Mouse (Mus musculus) lung, adult 18-20 months (tissue): Measurements from ENCODE around the gene Lrrc17.

Source experiments
- DNase-seq, 2 experiments: peaks; one replicate each; pipeline ENCODE4 v3.0.0; 2022; ENCODE audit warnings: mixed read lengths in 2 of 2

Gene Lrrc17

DNA sequence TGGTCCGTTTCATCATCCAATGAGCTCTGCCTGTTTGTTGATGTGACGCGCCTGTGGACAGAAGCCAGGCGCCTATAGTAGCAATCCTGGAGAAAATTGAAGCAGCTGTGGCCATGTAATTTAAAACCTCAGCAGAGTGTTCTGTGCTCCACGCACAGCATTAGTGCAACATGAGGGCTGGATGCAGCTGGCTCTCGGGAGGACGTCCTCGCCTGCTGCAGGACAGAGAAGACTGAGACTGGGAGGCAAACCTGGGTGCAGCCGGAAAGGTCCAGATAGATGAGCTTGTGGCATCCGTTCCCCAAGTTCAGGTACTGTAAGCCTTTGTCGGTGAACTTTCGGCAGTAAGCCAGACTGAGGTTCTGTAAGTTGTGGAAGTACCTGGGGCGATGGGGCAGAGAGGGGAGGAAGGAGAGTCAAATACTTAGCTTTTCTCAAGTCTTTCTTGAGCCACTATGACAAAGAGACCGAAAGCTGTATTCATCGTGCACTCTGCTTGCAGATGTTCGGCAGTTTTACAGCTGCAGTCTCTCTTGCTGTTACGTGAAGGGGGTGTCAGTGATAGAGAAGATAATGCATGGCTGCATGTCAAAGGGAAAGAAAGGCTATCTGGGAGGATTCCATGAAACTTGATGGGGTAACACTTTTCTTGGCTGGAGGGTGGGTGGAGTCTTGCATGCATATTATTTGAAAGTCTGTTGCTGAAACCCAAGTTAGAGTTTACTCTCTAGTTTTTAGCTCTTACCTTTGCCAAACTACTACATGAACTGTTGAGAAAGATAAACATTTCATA, at the start of gene Lrrc17:
Gene Lrrc17 (plus strand): TSS at position 151 of the 793 bp plus-strand sequence.
- DNase-seq = no peak

DNA sequence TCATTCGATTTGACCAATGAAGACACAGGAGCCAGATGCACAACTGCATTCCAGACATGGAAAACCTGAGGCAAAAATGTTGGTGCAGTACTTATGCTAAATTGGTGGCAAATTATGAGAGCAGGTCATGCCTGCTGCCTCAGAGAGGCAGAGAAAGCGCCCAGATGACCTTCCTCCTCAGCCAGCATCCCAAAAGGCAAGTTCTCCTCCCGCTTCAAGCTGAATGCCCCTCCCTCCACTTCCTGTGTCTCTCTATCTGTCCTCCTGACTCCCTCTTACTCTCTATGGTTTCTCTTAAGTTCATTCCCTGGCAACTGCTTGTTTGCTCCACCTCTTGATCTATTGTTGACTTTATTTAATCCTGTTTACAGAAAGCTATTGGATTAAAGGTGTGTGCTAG, 48.6 kb upstream of the Lrrc17 start:
- DNase-seq = no peak

DNA sequence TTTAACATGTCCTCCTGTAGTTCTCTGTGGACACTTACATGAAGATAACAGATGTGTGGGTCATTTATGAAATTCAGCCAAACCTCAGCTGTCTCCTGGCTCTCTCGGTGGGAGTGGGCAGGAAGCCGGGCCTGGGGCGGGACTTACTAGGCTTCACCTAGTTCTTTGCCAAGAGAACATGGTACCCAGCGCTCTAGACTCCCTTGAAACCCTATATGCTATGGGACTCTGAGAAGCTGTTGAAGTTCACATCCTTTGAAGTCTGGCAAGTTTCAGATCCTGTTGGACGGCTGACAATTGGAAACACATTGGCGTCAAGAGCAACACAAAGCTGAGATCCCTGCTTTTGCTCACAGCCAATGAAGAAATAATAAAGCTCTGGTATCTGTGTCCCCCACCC, 47.0 kb upstream of the Lrrc17 start:
- DNase-seq = no peak

DNA sequence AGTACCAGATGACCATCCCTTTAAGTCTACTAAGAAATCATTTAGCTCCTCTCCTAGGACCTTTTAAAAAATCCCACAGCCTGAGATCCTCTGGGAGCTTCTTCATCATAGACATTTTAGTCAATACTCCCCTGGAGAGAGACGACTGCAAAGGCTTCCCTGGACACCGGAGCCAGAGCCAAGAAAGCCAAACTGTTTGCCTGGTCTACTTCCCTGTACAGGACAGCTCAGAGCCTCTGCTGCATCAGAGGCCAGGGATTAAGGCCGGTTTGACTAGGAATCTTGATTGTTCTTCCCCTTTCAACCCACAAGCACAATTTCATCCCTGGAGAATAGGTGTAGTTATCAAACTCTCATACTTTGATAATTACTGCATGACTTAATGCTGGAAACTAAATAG, 46.5 kb upstream of the Lrrc17 start:
- no peak for DNase-seq

- no peak for DNase-seq
Observed at GRCm38 (mm10) chr5:21498490-21498889, 44.9 kb upstream of the Lrrc17 start.

DNA sequence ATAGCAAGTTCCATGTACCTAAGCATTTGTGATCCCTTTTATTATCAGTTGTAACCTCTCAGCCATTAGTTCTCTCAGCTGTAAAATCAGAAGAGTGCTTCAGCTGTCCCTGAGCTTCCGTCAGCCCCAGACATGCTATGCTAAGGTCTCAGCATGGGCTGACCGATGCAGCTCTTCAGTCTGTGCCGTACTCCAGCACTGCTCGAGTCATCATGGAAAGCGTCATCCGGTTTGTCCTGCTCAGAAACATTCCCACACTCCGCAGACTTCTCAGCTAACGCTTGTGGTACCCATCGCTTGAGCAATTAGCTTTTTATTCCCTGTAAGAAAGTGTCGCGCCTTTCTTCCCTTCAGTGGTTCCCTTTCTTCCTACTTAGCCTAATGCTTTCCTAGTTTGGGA, 44.4 kb upstream of the Lrrc17 start:
- no peak for DNase-seq

GRCm38 (mm10) chr5:21500133-21500532, 43.2 kb upstream of the Lrrc17 start:
- no peak for DNase-seq

GRCm38 (mm10) chr5:21500941-21501340, 42.4 kb upstream of the Lrrc17 start:
- DNase-seq = no peak

DNA sequence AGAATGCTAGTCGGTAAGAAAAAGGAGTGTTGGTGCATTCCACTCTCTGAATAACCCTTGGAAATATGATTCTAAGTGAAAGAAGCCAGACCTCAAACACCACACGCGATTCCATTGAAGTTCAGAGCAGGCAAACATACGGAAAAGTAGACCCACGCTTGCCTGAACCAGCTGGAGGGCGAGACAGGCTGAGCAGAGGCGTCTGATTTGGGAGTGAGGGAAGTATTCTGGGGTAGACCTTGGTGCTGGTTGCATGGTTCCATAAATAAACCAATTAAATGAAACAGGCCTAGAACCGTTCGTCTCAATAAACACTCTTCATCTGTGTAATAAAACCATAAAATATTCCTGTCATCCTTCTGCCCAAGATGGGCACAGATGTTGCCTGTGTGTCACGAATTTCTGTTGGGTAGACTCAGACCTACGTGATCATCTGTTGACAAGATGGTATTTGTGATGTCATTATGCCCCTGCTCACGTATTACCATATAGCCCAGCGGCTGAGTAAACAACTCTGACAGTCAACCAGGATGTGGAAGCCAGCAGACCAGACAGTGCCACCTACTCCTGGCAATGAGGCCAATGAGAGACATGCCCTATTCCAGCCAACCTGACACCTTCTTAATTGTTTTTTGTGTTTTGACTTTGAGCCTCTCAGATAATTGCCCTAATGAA, 40.3 kb upstream of the Lrrc17 start:
- DNase-seq = no peak

GRCm38 (mm10) chr5:21505159-21505558, 38.2 kb upstream of the Lrrc17 start:
- DNase-seq = no peak

- no peak for DNase-seq
Observed at GRCm38 (mm10) chr5:21506887-21507286, 36.5 kb upstream of the Lrrc17 start.

DNA sequence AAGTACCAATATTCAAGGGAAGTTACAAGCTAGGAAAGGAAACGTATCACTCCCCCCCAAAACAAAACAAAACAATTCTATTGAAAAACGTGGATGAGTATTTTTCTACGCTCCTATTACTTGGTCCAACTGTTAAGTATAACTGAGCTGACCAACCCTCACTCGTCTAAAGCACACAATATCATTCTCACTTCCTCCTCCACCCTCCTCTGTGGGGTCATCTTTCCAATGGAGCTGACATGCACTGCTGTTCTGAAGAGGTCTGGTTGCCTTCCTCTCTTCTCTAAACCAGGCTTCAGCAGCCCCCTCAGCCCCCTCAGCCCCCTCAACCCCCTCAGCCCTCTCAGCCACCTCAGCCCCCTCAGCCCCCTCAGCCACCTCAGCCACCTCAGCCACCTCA, 33.6 kb upstream of the Lrrc17 start:
- DNase-seq = no peak

GRCm38 (mm10) chr5:21513363-21513762, 30.0 kb upstream of the Lrrc17 start:
- DNase-seq = no peak

DNA sequence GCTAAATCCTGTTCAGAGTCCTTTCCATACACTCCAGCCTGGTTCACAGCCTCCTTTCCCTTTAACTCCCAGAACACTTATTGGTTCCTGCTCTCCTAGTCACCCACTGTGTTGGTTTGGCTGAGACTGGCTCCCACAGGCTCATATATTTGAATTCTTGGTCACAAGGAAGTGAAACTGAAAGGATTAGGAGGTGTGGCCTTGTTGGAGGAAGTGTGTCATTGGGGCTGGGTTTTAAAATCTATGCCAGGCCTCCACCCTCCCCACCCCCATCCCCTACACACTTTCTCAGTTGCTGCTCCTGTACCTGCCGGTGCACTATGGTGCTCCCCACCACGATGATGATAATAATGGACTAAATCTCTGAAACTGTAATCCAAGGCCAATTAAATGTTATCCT, 25.8 kb upstream of the Lrrc17 start:
- DNase-seq = peak in 1 of 2 experiments; percentile 7

DNA sequence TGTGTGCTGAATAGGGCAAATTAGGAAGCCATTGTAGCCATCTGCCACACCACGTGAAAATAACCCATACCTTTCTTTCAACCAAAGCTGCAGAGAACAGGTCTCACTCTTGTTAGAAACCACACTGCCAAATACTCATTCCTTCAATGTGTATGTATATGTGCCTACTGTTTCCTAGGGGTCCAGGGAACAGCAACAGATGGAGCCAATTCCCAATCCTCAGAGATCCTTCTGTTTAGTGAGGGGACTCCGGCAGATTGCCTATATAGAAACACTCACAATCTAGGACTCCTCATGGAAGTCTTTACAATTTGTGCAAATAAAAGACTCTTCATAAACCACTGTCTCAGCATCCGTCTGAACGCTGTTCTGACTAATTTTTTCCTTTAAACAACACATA, 25.2 kb upstream of the Lrrc17 start:
- DNase-seq = no peak

DNA sequence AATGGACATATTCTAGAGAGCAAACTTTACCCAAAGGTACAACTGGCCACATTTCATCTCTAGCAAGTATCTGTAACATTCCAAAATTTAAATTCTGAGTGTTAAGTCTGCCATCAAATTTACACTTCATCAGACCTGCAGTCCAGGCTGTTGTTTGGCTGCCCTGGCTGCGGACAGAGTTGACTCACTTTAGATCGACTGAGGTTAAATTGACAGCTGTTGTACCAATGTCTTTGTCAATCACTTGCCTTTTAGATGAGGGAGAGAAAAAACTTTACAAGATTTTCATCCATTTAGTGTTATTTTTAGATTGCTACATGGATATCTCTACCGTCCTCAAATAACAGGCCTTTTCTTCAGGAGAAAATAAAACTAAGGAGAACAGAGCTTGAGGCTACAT, 24.2 kb upstream of the Lrrc17 start:
- DNase-seq = no peak

DNA sequence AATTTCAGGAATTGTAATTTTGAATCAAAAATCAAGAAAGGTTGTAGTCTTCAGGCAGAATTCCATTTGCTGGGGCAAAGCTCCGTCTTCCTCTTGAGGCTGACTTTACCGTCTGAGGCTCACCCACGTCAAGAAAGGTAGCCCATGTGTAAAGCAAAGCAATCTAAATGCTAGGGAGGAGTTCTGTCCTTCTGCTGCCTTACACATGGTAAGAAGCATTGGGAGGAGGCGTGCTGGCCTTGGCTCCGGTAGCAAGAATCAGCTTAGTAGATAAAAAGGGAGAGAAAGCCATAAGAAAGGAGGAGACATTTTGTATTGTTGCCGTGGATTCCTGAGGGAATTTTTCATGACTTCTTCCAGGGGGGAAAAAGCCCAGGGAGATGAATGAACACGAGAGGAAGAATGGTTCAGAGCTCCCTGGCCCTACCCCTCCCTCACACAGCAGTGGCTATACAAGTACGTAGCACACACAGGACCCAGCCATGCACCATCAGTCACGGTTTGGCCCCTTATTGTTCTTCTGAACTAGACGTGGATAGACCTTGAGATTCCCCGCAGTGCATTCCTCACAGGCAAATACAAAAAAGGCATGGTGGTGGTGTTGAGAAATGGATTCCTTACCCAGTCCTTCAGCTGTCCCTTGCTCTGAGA, 16.4 kb upstream of the Lrrc17 start:
- no peak for DNase-seq

- peak; percentile 21 to 42 for DNase-seq
Observed at GRCm38 (mm10) chr5:21527488-21527911, 15.9 kb upstream of the Lrrc17 start.

GRCm38 (mm10) chr5:21528068-21528842, 15.1 kb upstream of the Lrrc17 start:
- DNase-seq = peak; percentile 17 to 23

- no peak for DNase-seq
Observed at GRCm38 (mm10) chr5:21529110-21529720, 14.1 kb upstream of the Lrrc17 start.

GRCm38 (mm10) chr5:21532126-21532525, 11.2 kb upstream of the Lrrc17 start:
- no peak for DNase-seq

DNA sequence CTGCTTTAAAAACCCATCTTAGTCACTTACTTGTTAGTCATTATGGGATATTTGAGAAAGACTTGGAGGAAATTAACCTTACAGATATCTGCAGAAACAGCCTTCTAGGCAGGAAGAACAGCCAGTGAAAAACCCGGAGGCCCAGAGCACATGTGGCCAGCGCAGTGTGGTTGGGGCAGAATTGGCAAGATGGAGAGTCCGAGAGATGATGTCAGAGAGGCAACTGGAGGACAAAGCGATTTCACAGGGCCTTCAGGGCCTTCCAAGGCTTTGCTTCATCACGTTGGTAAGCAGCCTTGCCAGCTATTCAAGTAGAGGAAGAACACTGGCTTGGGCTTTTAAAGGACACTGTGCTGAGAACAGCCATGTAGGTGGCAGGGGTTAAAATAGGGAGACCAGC, 10.4 kb upstream of the Lrrc17 start:
- peak; percentile 24 to 30 for DNase-seq

- DNase-seq = no peak
Observed at GRCm38 (mm10) chr5:21542226-21542625, 1.1 kb upstream of the Lrrc17 start.
